Mouse (Mus musculus) limb, embryonic 12.5 days (tissue): ENCODE measurements around the gene L3mbtl4. TPM values are rescaled to one million over a fixed set of nuclear protein-coding genes. Genes with fewer than 3 reads are reported as not detected.

ENCODE experiments used
- ATAC-seq: fragments of 200-750 bp; cut with Nextera tagmentation; 2 replicates; pipeline ENCODE4 v1.8.0; 2017; ENCODE audit warnings: low read depth, moderate TSS enrichment; ENCODE audit not compliant: insufficient number of reproducible peaks, insufficient read depth, low FRiP score, low TSS enrichment
- H3K27ac ChIP-seq: fragments of 300-500 bp; sonication (generic); 2 replicates; pipeline ENCODE4 v1.5.1; 2016; ENCODE audit warnings: mild to moderate bottlenecking, moderate library complexity
- H3K27me3 ChIP-seq: fragments of 300-500 bp; sonication (generic); 2 replicates; pipeline ENCODE4 v1.6.1; 2016; ENCODE audit warnings: mild to moderate bottlenecking, moderate library complexity
- H3K36me3 ChIP-seq: fragments of 300-500 bp; sonication (generic); 2 replicates; pipeline ENCODE4 v1.6.1; 2016; ENCODE audit warnings: mild to moderate bottlenecking, moderate library complexity
- H3K4me1 ChIP-seq: fragments of 300-500 bp; sonication (generic); replicated peaks from 2 replicates; pipeline ENCODE4 v1.6.1; 2016
- H3K4me2 ChIP-seq: fragments of 300-500 bp; sonication (generic); 2 replicates; pipeline ENCODE4 v1.6.1; 2016; ENCODE audit warnings: mild to moderate bottlenecking, moderate library complexity
- H3K4me3 ChIP-seq: fragments of 300-500 bp; sonication (generic); replicated peaks from 2 replicates; pipeline ENCODE4 v1.5.1; 2016; ENCODE audit warnings: mild to moderate bottlenecking
- H3K9ac ChIP-seq: fragments of 300-500 bp; sonication (generic); replicated peaks from 2 replicates; pipeline ENCODE4 v1.6.1; 2016; ENCODE audit warnings: mild to moderate bottlenecking, moderate library complexity
- H3K9me3 ChIP-seq: fragments of 300-500 bp; sonication (generic); 2 replicates; pipeline ENCODE4 v1.6.1; 2016; ENCODE audit warnings: mild to moderate bottlenecking, moderate library complexity
- WGBS: fragments of 180-500 bp; shearing (Covaris S2); methylation state at CpG from one replicate; pipeline ENCODE4 v1.1.7; 2016; 5-methylcytosine and 5-hydroxymethylcytosine counted together
- polyA plus RNA-seq: library from polyadenylated mRNA; unstranded; fragments of >200 nt; fragmentation: Nextera tagmentation; extraction: Ambion mirVana; gene quantifications from 2 replicates; pipeline ENCODE4 v1.2.1, GENCODE M21; 2016

The L3mbtl4 gene
- 0.13 TPM in 1 of 2 replicates, not detected in the other for polyA plus RNA-seq

- Histone ChIP-seq H3K9ac (peak within 1 kb of the TSS; percentile 48), H3K4me2 (peak within 1 kb of the TSS; percentile 99), H3K36me3 (no peaks in the 10 kb centered on the region), H3K9me3 (no peaks in the 10 kb centered on the region), H3K27ac (no peak within 1 kb of the TSS), H3K27me3 (peaks cover 48% of the 10 kb centered on the region), H3K4me1 (peaks cover 9% of the 10 kb centered on the region), H3K4me3 (peak within 1 kb of the TSS; percentile 52)
- 0 out of 2 replicates have a peak, but pooled peaks have one; percentile 59 for ATAC-seq
- under 1% methylated on average over 29 of the region's 29 CpGs for WGBS
These were observed at the start of gene L3mbtl4 for GRCm38 (mm10) chr17:68273527-68273926. Gene L3mbtl4, plus strand, starts transcription at chr17:68273797.

GRCm38 (mm10) chr17:68230484-68230883, 43.1 kb upstream of the L3mbtl4 start:
- Histone ChIP-seq H3K36me3 (no peaks in the 10 kb centered on the region), H3K9ac (no peak overlapping the region), H3K4me3 (no peak overlapping the region), H3K4me1 (no peaks in the 10 kb centered on the region), H3K27ac (no peak overlapping the region), H3K9me3 (no peaks in the 10 kb centered on the region), H3K27me3 (no peaks in the 10 kb centered on the region), H3K4me2 (no peak overlapping the region)
- no peak for ATAC-seq
- 55% methylated on average over 4 of the region's 4 CpGs for WGBS

GRCm38 (mm10) chr17:68235380-68235779, 38.2 kb upstream of the L3mbtl4 start:
- Histone ChIP-seq H3K36me3 (no peaks in the 10 kb centered on the region), H3K9ac (no peak overlapping the region), H3K9me3 (no peaks in the 10 kb centered on the region), H3K4me2 (no peak overlapping the region), H3K27me3 (no peaks in the 10 kb centered on the region), H3K4me1 (no peaks in the 10 kb centered on the region), H3K27ac (no peak overlapping the region), H3K4me3 (no peak overlapping the region)
- ATAC-seq, result no peak
- WGBS, result 88% methylated on average over 4 of the region's 4 CpGs

- Histone ChIP-seq H3K36me3 (no peaks in the 10 kb centered on the region), H3K4me3 (no peak overlapping the region), H3K27me3 (no peaks in the 10 kb centered on the region), H3K27ac (no peak overlapping the region), H3K4me1 (no peaks in the 10 kb centered on the region), H3K9me3 (no peaks in the 10 kb centered on the region), H3K4me2 (no peak overlapping the region), H3K9ac (no peak overlapping the region)
- 84% methylated on average over 12 of the region's 12 CpGs for WGBS
- ATAC-seq, result no peak
These were observed 36.6 kb upstream of the L3mbtl4 start for GRCm38 (mm10) chr17:68236992-68237391.

- ATAC-seq, result no peak
- H3K9ac ChIP-seq, result no peak overlapping the region
- H3K36me3 ChIP-seq, result no peaks in the 10 kb centered on the region
- H3K4me3 ChIP-seq, result no peak overlapping the region
- no peak overlapping the region for H3K27ac ChIP-seq
- H3K4me1 ChIP-seq, result no peaks in the 10 kb centered on the region
- WGBS, result 82% methylated on average over 2 of the region's 2 CpGs
- no peak overlapping the region for H3K4me2 ChIP-seq
- H3K27me3 ChIP-seq, result no peaks in the 10 kb centered on the region
- H3K9me3 ChIP-seq, result no peaks in the 10 kb centered on the region
These were observed 33.4 kb upstream of the L3mbtl4 start for GRCm38 (mm10) chr17:68240171-68240570.

GRCm38 (mm10) chr17:68264835-68265557, 8.6 kb upstream of the L3mbtl4 start:
- WGBS, result 72% methylated on average over 7 of the region's 7 CpGs

GRCm38 (mm10) chr17:68273954-68274353, 357 bp downstream of the L3mbtl4 start:
- H3K4me3 ChIP-seq, result peak overlapping the region; percentile 52
- 13% methylated on average over 14 of the region's 14 CpGs for WGBS
- peak; percentile 42; the same call in 1 of the 2 replicates for ATAC-seq

More at GRCm38 (mm10) chr17:68264835-68265557, 8.6 kb upstream of the L3mbtl4 start:
- Histone ChIP-seq H3K4me2 (no peak overlapping the region), H3K4me1 (0 out of 2 replicates have a peak, but pooled peaks cover 5% of the 10 kb centered on the region), H3K36me3 (no peaks in the 10 kb centered on the region), H3K27ac (no peak overlapping the region), H3K27me3 (peaks cover 4% of the 10 kb centered on the region; the same call in 1 of the 2 replicates), H3K4me3 (no peak overlapping the region), H3K9me3 (peaks cover 7% of the 10 kb centered on the region; the same call in 1 of the 2 replicates), H3K9ac (no peak overlapping the region)
- ATAC-seq, result no peak

GRCm38 (mm10) chr17:68275138-68275537, 1.5 kb downstream of the L3mbtl4 start:
- H3K9ac ChIP-seq, result no peak overlapping the region
- no peak overlapping the region for H3K27ac ChIP-seq
- peaks cover 9% of the 10 kb centered on the region for H3K4me1 ChIP-seq
- WGBS, result 76% methylated on average over 2 of the region's 2 CpGs
- H3K9me3 ChIP-seq, result no peaks in the 10 kb centered on the region
- H3K27me3 ChIP-seq, result peaks cover 45% of the 10 kb centered on the region
- no peak overlapping the region for H3K4me2 ChIP-seq
- H3K36me3 ChIP-seq, result no peaks in the 10 kb centered on the region
- ATAC-seq, result no peak
- H3K4me3 ChIP-seq, result no peak overlapping the region

More at GRCm38 (mm10) chr17:68273954-68274353, 357 bp downstream of the L3mbtl4 start:
- H3K27ac ChIP-seq, result no peak overlapping the region
- peak overlapping the region; percentile 48 for H3K9ac ChIP-seq
- H3K4me1 ChIP-seq, result peaks cover 9% of the 10 kb centered on the region
- H3K4me2 ChIP-seq, result peak overlapping the region; percentile 99
- H3K9me3 ChIP-seq, result no peaks in the 10 kb centered on the region
- H3K27me3 ChIP-seq, result peaks cover 48% of the 10 kb centered on the region
- H3K36me3 ChIP-seq, result no peaks in the 10 kb centered on the region

GRCm38 (mm10) chr17:68280915-68281314, 7.3 kb downstream of the L3mbtl4 start:
- Histone ChIP-seq H3K27me3 (0 out of 2 replicates have a peak, but pooled peaks cover 2% of the 10 kb centered on the region), H3K27ac (no peak overlapping the region), H3K4me2 (no peak overlapping the region), H3K9me3 (no peaks in the 10 kb centered on the region), H3K9ac (no peak overlapping the region), H3K36me3 (no peaks in the 10 kb centered on the region), H3K4me3 (no peak overlapping the region), H3K4me1 (peaks cover 4% of the 10 kb centered on the region; the same call in 1 of the 2 replicates)
- ATAC-seq, result no peak
- WGBS, result 82% methylated on average over 2 of the region's 2 CpGs

GRCm38 (mm10) chr17:68285119-68285782, 11.7 kb downstream of the L3mbtl4 start:
- no peak overlapping the region for H3K27ac ChIP-seq
- H3K9ac ChIP-seq, result no peak overlapping the region
- ATAC-seq, result no peak
- H3K36me3 ChIP-seq, result no peaks in the 10 kb centered on the region
- peaks cover 8% of the 10 kb centered on the region; the same call in 1 of the 2 replicates for H3K4me1 ChIP-seq
- WGBS, result 37% methylated on average over 8 of the region's 8 CpGs
- no peaks in the 10 kb centered on the region for H3K27me3 ChIP-seq
- no peak overlapping the region for H3K4me3 ChIP-seq
- no peaks in the 10 kb centered on the region for H3K9me3 ChIP-seq
- no peak overlapping the region for H3K4me2 ChIP-seq

GRCm38 (mm10) chr17:68288094-68288493, 14.5 kb downstream of the L3mbtl4 start:
- no peaks in the 10 kb centered on the region for H3K9me3 ChIP-seq
- no peak overlapping the region for H3K27ac ChIP-seq
- 79% methylated on average over 4 of the region's 4 CpGs for WGBS
- H3K27me3 ChIP-seq, result no peaks in the 10 kb centered on the region
- H3K4me3 ChIP-seq, result no peak overlapping the region
- H3K4me2 ChIP-seq, result no peak overlapping the region
- H3K36me3 ChIP-seq, result no peaks in the 10 kb centered on the region
- H3K4me1 ChIP-seq, result peaks cover 20% of the 10 kb centered on the region
- H3K9ac ChIP-seq, result no peak overlapping the region
- ATAC-seq, result no peak
